Mouse (Mus musculus) natural killer cell, adult 2 months (primary cell): ENCODE data around the gene Rpl13a.
"Not testable (repeated sequence)": the region's sequence is repeated elsewhere in the genome, so short reads cannot be mapped to it uniquely, and the experiment has no call there.

Experiments
- DNase-seq, 2 experiments: peaks; one replicate each; pipeline ENCODE4 v3.0.0; 2022; ENCODE audit warnings: low spot score in 2 of 2

The Rpl13a gene

DNA sequence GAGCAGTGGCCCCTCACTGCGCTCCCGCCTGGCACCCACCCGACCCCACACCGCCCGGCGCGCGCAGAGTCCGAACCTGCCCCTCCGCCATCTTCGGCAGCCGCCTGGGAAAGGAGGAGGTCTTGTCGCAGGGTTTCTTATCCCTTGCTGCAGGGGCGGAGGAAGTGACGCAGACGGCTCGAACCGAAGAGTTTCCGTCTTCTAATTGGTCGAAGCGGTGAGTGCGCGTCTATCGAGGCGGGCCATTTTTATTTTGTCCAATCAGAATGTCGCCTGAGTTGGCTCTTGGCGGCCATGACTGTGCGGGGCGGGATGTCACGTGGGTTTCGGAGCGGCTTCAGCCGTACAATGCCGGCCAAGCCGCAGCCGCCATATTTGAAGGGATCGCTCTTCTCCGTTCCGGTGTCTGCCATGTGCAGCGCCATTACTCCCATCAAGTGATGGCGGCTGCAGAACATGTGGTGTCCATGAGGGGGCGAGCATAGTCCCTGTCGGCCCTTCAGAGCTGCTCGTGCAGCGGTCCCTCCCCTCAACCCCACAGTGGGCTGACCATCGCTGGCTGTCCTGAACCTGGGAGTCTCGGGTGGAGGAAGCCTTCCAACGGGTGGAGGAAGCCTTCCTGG lies at the start of gene Rpl13a:
Gene Rpl13a (minus strand): TSS at position 138 of the 623 bp plus-strand sequence.
- DNase-seq = peak; percentile 99

GRCm38 (mm10) chr7:45176356-45176755 lies 47.8 kb upstream of the Rpl13a start:
- DNase-seq = no peak

DNA sequence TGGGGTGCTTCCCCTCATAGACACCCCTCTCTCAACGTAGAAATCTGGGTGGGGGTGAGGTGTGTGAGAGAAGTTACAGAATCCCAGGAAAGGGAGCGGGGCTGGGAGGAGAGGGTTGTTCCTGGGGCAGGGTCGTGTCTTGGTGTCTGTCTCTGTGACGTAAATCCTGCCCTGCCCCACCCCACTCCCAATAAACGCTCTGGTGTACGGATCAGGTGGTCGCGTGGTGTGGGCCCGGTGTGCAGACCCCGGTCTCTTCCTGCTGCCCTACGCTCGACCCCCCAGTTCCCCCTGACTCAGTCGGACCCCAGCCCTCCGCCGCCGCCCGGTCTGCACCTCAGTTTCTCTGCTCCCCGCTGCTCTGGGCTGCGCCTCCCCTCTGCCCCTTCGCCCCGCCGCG lies 47.4 kb upstream of the Rpl13a start:
- no peak for DNase-seq

DNA sequence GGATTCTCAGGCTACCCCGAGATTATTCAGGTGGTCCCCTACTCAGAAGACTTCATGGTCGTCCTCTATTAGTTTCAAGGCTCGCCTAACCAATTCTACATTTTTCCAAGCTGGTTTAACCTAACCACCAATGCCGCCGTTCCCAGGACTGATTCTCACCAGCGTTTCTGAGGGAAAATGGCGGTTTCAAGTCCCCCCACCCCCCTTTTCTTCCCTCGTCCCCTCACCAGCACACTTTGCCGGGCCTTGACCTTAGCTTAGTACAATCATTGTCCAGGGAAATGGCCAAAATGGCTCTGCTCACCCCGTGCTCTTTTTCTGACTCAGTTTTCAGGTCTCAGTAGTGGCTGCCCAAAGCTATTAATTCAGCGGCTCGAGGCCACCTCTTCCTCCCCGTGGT lies 46.8 kb upstream of the Rpl13a start:
- DNase-seq = no peak

- no peak for DNase-seq
Measured at GRCm38 (mm10) chr7:45174567-45175280, 46.2 kb upstream of the Rpl13a start.

DNA sequence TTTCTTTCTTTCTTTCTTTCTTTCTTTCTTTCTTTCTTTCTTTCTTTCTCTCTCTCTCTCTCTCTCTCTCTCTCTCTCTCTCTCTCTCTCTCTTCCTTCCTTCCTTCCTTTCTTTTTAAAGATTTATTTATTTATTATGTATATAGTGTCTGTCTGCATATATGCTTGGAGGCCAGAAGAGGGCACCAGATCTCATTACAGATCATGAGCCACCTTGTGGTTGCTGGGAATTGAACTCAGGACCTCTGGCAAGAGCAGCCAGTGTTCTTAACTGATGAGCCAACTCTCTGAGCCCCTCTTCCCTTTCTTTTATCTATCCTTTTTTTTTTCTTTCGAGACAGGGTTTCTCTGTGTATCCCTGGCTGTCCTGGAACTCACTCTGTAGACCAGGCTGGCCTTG lies 45.2 kb upstream of the Rpl13a start:
- not testable (repeated sequence) for DNase-seq

DNA sequence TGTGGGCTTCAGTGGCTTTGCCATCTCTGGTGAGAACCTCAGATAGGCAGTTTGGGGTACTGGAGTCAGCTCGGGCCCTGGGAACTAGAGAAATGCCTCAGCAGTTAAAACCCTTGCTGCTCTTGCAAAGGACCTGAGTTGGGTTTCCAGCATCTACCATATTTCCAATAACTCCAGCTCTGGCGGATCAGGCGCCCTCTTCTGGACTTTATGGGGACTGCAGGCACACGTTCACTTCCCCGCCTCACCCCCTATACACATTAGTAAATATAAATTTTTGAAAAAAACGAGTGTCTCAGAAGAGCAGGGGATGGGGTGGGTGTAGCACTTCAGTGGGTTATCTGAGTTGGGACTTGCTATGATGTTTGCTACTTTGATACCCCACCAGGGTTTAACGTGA lies 44.4 kb upstream of the Rpl13a start:
- peak; percentile 36 to 61 for DNase-seq

DNA sequence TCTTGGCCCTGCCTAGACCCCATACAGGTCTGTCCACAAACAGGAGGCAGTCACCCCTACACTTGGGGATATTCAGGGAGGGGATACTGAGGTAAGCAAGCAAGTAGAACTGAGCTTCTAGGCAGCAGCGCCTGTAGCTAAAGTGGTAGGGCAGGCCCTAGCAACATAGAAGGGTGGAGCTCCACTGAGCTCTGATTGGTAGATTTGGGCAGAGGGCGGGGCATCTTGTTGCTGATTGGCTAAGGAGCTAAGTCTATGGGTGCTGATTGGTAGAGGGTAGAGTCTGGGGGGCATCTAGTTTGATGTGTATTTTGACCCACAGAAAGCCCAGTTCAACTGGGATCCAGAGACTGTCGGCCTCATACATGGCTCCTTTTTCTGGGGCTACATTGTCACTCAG lies 40.9 kb upstream of the Rpl13a start:
- DNase-seq = no peak

GRCm38 (mm10) chr7:45168656-45169055 lies 40.1 kb upstream of the Rpl13a start:
- DNase-seq = no peak

GRCm38 (mm10) chr7:45167761-45168445 lies 39.3 kb upstream of the Rpl13a start:
- DNase-seq = no peak

DNA sequence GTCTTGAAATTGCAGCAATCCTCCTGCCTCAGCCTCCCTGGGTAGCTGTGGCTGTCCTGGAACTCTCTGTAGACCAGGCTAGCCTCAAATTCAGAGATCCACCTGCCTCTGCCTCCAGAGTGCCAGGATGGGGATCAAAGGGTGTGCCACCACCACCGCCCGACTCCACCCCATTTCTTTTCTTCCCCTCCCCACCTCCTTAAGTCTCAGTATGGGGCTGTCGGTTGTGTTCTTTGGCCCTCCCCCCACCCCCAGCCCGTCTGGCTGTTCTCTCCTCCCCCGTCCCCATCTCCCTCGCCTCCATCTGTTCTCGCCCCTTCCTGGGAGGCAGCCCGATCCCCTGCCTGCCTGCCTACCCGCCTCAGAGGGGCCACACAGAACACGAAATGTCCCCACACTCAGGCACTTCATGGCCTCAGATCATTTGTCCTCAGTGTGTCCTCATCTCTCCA lies 38.4 kb upstream of the Rpl13a start:
- DNase-seq = no peak

DNA sequence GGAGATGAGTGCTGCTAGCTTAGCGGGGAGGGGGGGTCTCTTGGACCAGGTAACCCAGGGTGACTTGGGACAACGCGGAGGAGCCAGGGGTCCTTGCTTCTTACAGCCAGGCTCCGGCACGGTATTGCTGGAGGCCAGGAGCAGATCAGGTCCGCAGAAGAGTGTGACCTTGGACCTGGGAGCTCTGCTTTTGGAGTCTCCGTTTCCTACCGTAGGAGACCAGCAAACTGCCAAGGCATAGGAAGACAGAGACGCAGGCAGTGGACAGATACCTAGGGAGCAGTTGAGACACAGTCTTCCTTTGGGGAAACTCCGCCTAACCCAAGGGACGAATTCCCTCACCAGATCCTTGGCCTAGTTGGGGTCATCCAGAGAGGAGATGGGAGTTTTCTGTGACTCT lies 37.1 kb upstream of the Rpl13a start:
- no peak for DNase-seq

- no peak for DNase-seq
Measured at GRCm38 (mm10) chr7:45164833-45165232, 36.3 kb upstream of the Rpl13a start.

GRCm38 (mm10) chr7:45163735-45164490 lies 35.4 kb upstream of the Rpl13a start, which contains the start of gene Slc17a7:
Gene Slc17a7, plus strand, starts transcription at chr7:45163949.
- DNase-seq = no peak

DNA sequence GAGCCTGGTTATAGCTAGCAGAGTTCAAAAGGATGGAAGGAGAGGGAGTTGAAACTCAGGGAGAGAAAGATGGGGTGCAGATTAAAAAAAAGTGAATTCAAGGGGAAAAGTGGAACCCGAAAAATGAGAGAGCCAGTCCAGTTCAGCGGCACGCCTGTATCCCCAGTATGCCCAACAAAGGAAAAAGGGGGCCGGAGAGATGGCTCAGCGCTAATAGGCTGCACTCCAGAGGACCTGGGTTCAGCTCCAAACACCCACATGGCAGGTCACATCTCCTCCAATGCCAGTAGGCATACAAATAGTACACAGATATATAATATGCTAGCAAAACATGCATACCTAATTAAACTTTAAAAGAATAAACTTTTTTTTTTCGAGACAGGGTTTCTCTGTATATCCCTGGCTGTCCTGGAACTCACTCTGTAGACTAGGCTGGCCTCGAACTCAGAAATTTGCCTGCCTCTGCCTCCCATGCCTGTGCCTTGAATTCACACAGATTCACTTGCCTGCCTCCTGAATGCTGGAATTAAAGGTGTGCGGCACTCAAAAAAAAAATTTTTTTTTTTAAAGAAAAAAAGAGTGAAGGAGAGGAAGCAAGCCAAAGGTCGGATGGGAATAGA lies 34.5 kb upstream of the Rpl13a start:
- no peak for DNase-seq

- no peak for DNase-seq
Measured at GRCm38 (mm10) chr7:45162551-45162950, 34.0 kb upstream of the Rpl13a start.

- DNase-seq = peak; percentile 74 to 87
Measured at GRCm38 (mm10) chr7:45161612-45162473, 33.3 kb upstream of the Rpl13a start.

DNA sequence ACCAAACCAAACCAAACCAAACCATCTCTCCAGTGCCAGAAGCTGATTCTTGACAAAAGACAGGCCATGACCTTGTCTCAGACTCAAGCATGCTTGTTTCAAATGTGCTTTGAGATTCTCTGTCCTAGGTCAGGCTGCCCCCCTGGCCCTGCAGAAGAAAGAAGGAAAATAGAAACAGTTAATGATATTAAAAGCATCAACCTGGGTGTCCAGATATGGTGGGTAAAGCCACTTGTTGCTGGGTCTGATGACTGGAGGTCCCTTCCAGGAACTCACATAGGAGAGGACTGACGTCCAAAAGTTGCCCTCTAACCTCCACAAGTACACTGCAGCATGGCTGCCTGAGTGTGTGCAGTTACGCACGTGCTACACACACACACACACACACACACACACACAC lies 32.3 kb upstream of the Rpl13a start:
- DNase-seq = no peak

DNA sequence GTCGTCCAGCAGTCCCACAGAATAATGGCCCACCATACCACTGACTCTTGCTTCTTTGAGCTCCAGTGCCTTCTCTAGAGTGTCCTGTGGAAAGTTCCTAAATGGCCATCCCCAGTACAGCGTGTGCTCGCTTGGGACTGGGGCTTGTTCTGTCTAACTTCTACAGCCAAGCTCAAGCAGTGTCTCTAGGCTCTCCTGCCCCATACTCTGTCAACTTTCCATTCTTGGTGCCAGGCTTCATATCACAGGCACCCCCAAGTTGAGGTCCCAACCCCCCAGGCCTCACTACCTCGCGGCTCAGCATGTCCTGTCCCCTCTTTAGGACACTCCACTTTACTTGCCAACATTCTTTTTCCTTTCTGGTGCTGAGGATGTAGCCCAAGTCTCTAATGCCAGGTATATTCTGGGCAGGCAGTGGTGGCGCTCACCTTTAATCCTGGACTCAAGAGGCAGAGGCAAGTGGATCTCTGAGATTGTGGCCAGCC lies 31.8 kb upstream of the Rpl13a start:
- no peak for DNase-seq

- no peak for DNase-seq
Measured at GRCm38 (mm10) chr7:45158991-45159390, 30.4 kb upstream of the Rpl13a start.
